Mouse (Mus musculus): ENCODE measurements around the gene Chrna7.
A peak's percentile ranks its signal among the peaks of the same experiment; 100 is the strongest.

The Chrna7 gene

DNA sequence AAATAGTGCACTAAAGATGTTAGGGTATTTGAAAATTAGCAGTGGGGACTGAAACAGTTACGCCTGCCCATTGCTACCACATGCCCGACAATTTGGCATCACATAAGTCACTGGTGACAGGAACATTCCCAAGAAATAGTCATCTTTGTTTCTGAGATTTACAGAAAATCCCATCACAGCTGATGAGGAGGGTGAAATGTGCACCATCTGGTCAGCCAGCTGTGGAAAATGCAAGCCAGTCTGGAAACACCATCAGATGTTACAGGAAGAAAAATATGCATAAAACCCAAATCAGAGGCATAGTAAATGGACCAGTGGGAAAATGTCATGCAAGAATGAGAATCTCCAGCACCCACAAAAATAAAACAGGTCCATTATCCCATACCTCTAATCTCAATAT is 151.4 kb downstream of the Chrna7 start:
- DNase-seq, result peak; percentile 43

All from lung, postnatal 36 days (tissue).